In the genomic region with DNA sequence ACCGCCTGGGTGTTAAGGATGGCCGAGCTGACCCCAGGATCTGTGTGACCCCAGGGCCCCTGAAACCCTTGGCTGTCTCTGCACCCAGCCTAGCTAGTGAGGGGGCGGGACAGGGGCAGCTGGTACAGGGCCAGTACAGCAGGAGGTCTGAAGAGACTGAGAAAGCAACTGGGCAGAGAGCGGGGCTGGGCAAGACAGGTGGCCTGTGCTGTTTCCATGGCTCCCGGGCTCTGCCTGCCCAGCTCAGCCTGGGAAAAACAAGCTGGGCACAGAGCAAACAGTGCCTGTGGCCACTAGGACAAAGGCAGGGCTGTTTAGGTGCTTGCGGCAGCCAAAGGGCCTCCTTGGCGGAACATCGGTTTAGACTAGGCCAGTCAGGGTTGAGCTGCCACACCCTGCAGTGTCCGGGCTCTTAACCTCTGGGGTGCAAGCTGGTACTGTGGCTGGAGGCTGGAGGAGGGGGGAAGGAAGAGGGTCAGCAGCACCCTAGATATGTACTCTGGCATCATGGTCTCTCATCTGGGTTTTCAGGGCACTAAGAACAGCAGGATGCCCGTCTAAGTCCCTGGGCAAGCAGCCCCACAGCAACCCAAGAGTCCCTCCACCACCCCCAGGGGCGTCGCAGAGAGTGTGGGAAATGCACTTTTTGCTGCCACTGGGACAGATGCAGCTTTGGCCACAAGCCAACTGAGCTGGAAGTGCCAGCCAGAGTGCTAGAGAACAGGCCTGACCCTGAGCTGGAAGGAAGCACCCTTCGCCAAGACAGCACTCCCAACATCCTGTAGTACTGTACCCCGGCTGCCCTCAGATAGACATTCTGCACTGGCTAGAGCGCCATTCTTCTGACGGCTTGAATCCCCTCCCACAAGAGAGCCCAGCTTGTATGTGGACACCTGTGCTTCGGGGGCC, we compare ENCODE assay signal across 8 mouse cellular contexts. TPM values are rescaled to one million over a fixed set of nuclear protein-coding genes. Genes with fewer than 3 reads are reported as not detected.
DNase-seq lines count a peak whose midpoint lies in the region; ATAC-seq and TF ChIP-seq lines count a peak whose summit lies in the region.

No protein-coding gene starts in this region.

- 45% methylated on average over 17 of the region's 17 CpGs for WGBS in liver, adult 2 months
- WGBS in intestine, embryonic 15.5 days: 70% methylated on average over 17 of the region's 17 CpGs
- 59% methylated on average over 17 of the region's 17 CpGs for WGBS in neural tube, embryonic 12.5 days

- peak; percentile 84 for DNase-seq in liver, adult 2 months (ENCODE audit: extremely low read depth, low read depth, low spot score)
- no peak for DNase-seq in liver
- peak; percentile 54 to 62 for DNase-seq in cerebellum, postnatal 25 days
- DNase-seq in left cerebral cortex, adult 9 months (ENCODE audit: low spot score in 2 of 2): peak; percentile 69 to 70
- DNase-seq in yolk sac, embryonic 10.5 days (ENCODE audit: low spot score): no peak
- no peak for DNase-seq in thymus, postnatal 10 days (ENCODE audit: low spot score in 2 of 2)

- H3K4me2 ChIP-seq in intestine, embryonic 15.5 days (replicated peaks): no peak overlapping the region
- H3K4me2 ChIP-seq in neural tube, embryonic 12.5 days (replicated peaks): peak overlapping the region; percentile 12; the same call in 1 of the 2 replicates

- no peaks in the 10 kb centered on the region for H3K9me3 ChIP-seq in intestine, embryonic 15.5 days
- no peaks in the 10 kb centered on the region for H3K9me3 ChIP-seq in neural tube, embryonic 12.5 days

- peak; percentile 58 for ATAC-seq in intestine, embryonic 15.5 days
- peak; percentile 86 for ATAC-seq in neural tube, embryonic 12.5 days (ENCODE audit: low FRiP score, low read depth)

- H3K36me3 ChIP-seq in liver, adult 2 months (ENCODE audit: control insufficient read depth, insufficient read depth, low read length): no peaks in the 10 kb centered on the region
- H3K36me3 ChIP-seq in intestine, embryonic 15.5 days: no peaks in the 10 kb centered on the region
- H3K36me3 ChIP-seq in neural tube, embryonic 12.5 days: no peaks in the 10 kb centered on the region

- peak; percentile 44 for TF ChIP-seq CTCF in liver, adult 2 months (IDR thresholded peaks at IDR 0.05; ENCODE audit: low read depth, low read length)

- peaks cover 15% of the 10 kb centered on the region for H3K4me1 ChIP-seq in liver, adult 2 months (ENCODE audit: control insufficient read depth, insufficient read depth, low read length)
- peaks cover 25% of the 10 kb centered on the region for H3K4me1 ChIP-seq in intestine, embryonic 15.5 days (replicated peaks)
- H3K4me1 ChIP-seq in neural tube, embryonic 12.5 days: peaks cover 41% of the 10 kb centered on the region

- H3K79me2 ChIP-seq in liver, adult 2 months (ENCODE audit: control insufficient read depth, insufficient read depth, low read length): no peaks in the 10 kb centered on the region

- no peak for TF ChIP-seq POLR2A in liver, adult 2 months (IDR thresholded peaks at IDR 0.05; ENCODE audit: extremely low read depth, insufficient read depth, low read length)

- H3K9ac ChIP-seq in liver, adult 2 months (ENCODE audit: low read depth, low read length): peak overlapping the region; percentile 22; the same call in 1 of the 2 replicates
- no peak overlapping the region for H3K9ac ChIP-seq in intestine, embryonic 15.5 days
- H3K9ac ChIP-seq in neural tube, embryonic 12.5 days: peak overlapping the region; percentile 13; the same call in 1 of the 2 replicates

- no peak overlapping the region for H3K4me3 ChIP-seq in liver, adult 2 months (ENCODE audit: insufficient read depth, low read depth, low read length)
- no peak overlapping the region for H3K4me3 ChIP-seq in intestine, embryonic 15.5 days (replicated peaks)
- no peak overlapping the region for H3K4me3 ChIP-seq in neural tube, embryonic 12.5 days

- peak overlapping the region; percentile 65 for H3K27ac ChIP-seq in liver, adult 2 months (replicated peaks; ENCODE audit: insufficient read depth, low read depth, low read length)
- peak overlapping the region; percentile 56; the same call in 1 of the 2 replicates for H3K27ac ChIP-seq in intestine, embryonic 15.5 days
- H3K27ac ChIP-seq in neural tube, embryonic 12.5 days: peak overlapping the region; percentile 89

- no peaks in the 10 kb centered on the region for H3K27me3 ChIP-seq in liver, adult 2 months (ENCODE audit: control insufficient read depth, insufficient read depth, low read length)
- H3K27me3 ChIP-seq in intestine, embryonic 15.5 days (replicated peaks): peaks cover 15% of the 10 kb centered on the region; the same call in 1 of the 2 replicates
- peaks cover 20% of the 10 kb centered on the region for H3K27me3 ChIP-seq in neural tube, embryonic 12.5 days (replicated peaks)

RNA-seq across cellular contexts. Expression of a gene that starts 31.3 kb away (rescaled TPM):
- total RNA-seq in liver, adult 2 months (2014; rRNA removed): 0.07 and 0.09 TPM in 2 replicates
- polyA plus RNA-seq in liver, adult 2 months (2012; rRNA removed): 0.06 and 0.12 TPM in 2 replicates
- polyA plus RNA-seq in intestine, embryonic 15.5 days (2015; fragmentation: Nextera tagmentation; extraction: Ambion mirVana): 1.5 and 1.7 TPM in 2 replicates
- polyA plus RNA-seq in neural tube, embryonic 12.5 days (2016; fragmentation: Nextera tagmentation; extraction: Ambion mirVana): 90.3 and 99.7 TPM in 2 replicates

Comparison
In these comparisons a context has a peak if more than half of its experiments do, and no peak if none do; other contexts are left out.
1. DNase-seq: peak in liver, adult 2 months (single experiment), cerebellum, postnatal 25 days (2 of 2) and left cerebral cortex, adult 9 months (2 of 2); none in liver (single experiment), yolk sac, embryonic 10.5 days (single experiment) and thymus, postnatal 10 days (0 of 2).
2. RNA of a gene that starts 31.3 kb away (polyA plus RNA-seq): 90.3 to 99.7 TPM in neural tube, embryonic 12.5 days; 1.5 to 1.7 TPM in intestine, embryonic 15.5 days and 0.06 to 0.12 TPM in liver, adult 2 months; every median in the first group is over 10 times any median in the second.
3. Peak in every context shown above with its lines, with median percentiles within 50 percentile points of each other: H3K27ac ChIP-seq.